Mouse (Mus musculus) embryonic facial prominence, embryonic 15.5 days (tissue): ENCODE results near the gene Zfp804a. TPM values are rescaled to one million over a fixed set of nuclear protein-coding genes. Genes with fewer than 3 reads are reported as not detected.

Source experiments
- ATAC-seq: fragments of 200-750 bp; cut with Nextera tagmentation; 2 replicates; pipeline ENCODE4 v1.8.0; 2017; ENCODE audit warnings: low read depth, moderate TSS enrichment; ENCODE audit not compliant: insufficient number of reproducible peaks, low FRiP score, low TSS enrichment
- H3K27ac ChIP-seq: fragments of 300-500 bp; sonication (generic); replicated peaks from 2 replicates; pipeline ENCODE4 v1.5.1; 2015; ENCODE audit warnings: mild to moderate bottlenecking, inconsistent platforms
- H3K27me3 ChIP-seq: fragments of 300-500 bp; sonication (generic); 2 replicates; pipeline ENCODE4 v1.6.1; 2015; ENCODE audit warnings: inconsistent platforms
- H3K36me3 ChIP-seq: fragments of 300-500 bp; sonication (generic); 2 replicates; pipeline ENCODE4 v1.6.1; 2015; ENCODE audit warnings: mild to moderate bottlenecking, inconsistent platforms
- H3K4me1 ChIP-seq: fragments of 300-500 bp; sonication (generic); 2 replicates; pipeline ENCODE4 v1.6.1; 2015; ENCODE audit warnings: inconsistent platforms
- H3K4me2 ChIP-seq: fragments of 300-500 bp; sonication (generic); replicated peaks from 2 replicates; pipeline ENCODE4 v1.6.1; 2015; ENCODE audit warnings: mild to moderate bottlenecking, inconsistent platforms
- H3K4me3 ChIP-seq: fragments of 300-500 bp; sonication (generic); replicated peaks from 2 replicates; pipeline ENCODE4 v1.5.1; 2015; ENCODE audit warnings: mild to moderate bottlenecking, inconsistent platforms
- H3K9ac ChIP-seq: fragments of 300-500 bp; sonication (generic); 2 replicates; pipeline ENCODE4 v1.6.1; 2015; ENCODE audit warnings: inconsistent platforms
- H3K9me3 ChIP-seq: fragments of 300-500 bp; sonication (generic); replicated peaks from 2 replicates; pipeline ENCODE4 v1.6.1; 2016; ENCODE audit warnings: inconsistent platforms
- WGBS: fragments of 180-500 bp; shearing (Covaris S2); methylation state at CpG from one replicate; pipeline ENCODE4 v1.1.7; 2015; 5-methylcytosine and 5-hydroxymethylcytosine counted together
- polyA plus RNA-seq: library from polyadenylated mRNA; unstranded; fragments of >200 nt; fragmentation: Nextera tagmentation; extraction: Ambion mirVana; gene quantifications from 2 replicates; pipeline ENCODE4 v1.2.1, GENCODE M21; 2015

Gene Zfp804a
- polyA plus RNA-seq, 1 experiment from 2014 or later: 0.39 TPM

DNA sequence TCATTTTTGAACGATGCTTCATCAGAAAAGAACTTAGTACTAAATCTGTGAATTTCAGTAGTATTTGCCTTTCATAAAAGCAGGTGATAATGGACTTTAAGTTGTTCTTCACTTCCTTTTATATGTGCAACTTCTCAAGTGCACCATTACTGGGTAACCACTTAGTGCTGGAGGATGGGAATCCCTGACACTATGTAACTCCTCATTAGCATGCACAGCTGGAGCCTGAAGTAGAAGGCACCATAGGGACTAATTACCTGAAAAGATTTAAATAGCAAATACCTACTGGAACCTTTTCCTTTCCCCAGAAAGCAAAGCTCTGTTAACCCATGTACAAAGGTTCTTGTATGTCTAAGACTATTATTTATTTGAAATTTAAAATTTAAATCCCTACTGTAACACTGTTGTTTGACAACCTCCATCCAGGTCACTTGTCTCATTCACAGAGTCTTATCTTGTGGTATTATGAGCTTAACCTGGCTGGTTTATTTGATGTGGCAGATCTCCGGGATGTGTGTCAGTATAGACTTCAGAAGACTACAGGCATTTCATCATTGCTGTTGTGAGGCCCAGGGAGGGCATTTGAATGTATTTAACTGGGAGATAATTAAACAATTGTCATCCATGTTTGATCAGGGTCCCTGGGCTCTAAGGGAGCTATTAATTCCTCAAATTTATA is 229.7 kb downstream of the Zfp804a start:
- Histone ChIP-seq H3K4me2 (no peak overlapping the region), H3K27ac (no peak overlapping the region), H3K27me3 (no peaks in the 10 kb centered on the region), H3K36me3 (no peaks in the 10 kb centered on the region), H3K4me3 (no peak overlapping the region), H3K9ac (no peak overlapping the region), H3K4me1 (no peaks in the 10 kb centered on the region), H3K9me3 (no peaks in the 10 kb centered on the region)
- ATAC-seq: no peak
- WGBS: 69% methylated on average over 2 of the region's 2 CpGs

DNA sequence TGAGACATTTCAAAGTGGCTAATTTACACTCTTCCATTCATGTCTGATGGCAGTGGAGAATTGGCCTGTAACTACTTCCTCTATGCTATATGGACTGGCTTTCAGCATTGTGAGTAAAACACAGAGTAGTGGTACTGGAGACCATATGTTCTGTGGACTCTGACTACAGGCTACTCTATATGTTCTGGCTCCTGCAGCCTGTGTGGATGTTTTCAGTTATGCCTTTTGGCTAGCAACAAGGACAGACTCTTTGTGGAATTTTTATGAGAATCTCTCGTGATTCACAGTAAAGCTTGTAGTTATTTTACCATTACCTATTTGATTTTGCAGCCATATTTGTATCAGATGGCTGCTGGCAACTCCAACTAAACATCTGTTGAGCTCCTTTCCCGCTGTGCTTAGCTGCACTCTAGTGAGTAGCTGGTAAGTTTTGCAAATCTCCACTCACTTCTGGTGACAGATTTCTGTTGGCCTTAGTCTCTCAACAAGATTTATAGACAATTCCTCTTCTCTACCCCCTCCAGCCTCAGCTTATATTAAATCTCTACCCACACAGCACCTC is 242.0 kb downstream of the Zfp804a start:
- H3K4me2 ChIP-seq: no peak overlapping the region
- H3K27ac ChIP-seq: no peak overlapping the region
- 52% methylated on average over 2 of the region's 2 CpGs for WGBS
- no peak overlapping the region for H3K9ac ChIP-seq
- H3K4me3 ChIP-seq: no peak overlapping the region
- H3K9me3 ChIP-seq: no peaks in the 10 kb centered on the region
- H3K27me3 ChIP-seq: no peaks in the 10 kb centered on the region
- H3K4me1 ChIP-seq: no peaks in the 10 kb centered on the region
- H3K36me3 ChIP-seq: no peaks in the 10 kb centered on the region
- ATAC-seq: no peak
